Mouse (Mus musculus) bone marrow macrophage, adult 2 months (primary cell): ENCODE results near the gene Plxnd1.

Source experiments
- CTCF ChIP-seq: IDR thresholded peaks from 2 replicates; pipeline ENCODE4 v1.5.1; 2012; ENCODE audit warnings: low read depth, mild to moderate bottlenecking, low read length, moderate library complexity
- POLR2A ChIP-seq: IDR thresholded peaks from 2 replicates; pipeline ENCODE4 v1.6.1; 2012; ENCODE audit warnings: mild to moderate bottlenecking, low read depth, low read length, borderline replicate concordance

DNA sequence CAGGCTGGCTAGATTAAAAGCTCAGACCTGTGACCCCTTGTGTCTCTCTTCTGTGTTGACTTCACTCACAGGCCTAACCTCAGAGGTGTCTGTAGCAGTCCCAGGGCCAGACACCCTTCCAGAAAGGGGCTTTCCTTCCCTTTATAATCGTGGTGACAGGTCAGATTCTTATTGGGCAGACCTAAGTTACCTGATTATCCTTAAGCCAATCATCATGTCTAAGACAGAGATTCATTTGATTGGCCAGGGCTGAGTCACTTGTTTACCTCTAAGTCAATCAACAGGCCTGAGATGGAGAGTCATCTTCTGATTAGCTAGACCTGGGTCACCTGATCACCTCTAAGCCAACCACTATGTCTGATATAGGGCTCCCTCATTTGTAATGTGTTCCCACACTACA lies 56.0 kb downstream of the Plxnd1 start:
- TF ChIP-seq POLR2A (no peak), CTCF (no peak)
